Mouse (Mus musculus): ENCODE measurements around the gene Smyd1.

DNA sequence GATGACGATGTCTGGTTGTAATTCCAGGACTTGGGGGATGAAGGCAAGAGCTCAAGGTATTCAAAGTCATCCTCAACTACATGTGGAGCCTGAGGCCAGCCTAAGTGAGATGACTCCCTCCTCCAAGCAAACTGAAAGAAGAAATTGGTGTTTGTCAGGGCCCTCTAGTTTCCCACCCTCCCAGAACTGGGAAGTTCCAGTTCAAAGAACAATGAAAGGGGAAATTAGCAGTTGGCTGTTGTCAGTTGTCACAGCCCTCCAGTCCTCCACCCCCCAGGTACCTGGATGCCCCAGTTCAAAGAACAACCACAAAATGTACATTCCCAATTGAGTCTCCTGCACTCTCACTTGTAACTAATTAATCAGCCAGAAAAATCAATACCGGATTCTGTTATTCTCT, 113.3 kb downstream of the Smyd1 start:
- TF ChIP-seq CTCF (IDR thresholded peaks at IDR 0.05; ENCODE audit: borderline replicate concordance, insufficient read depth, low read depth, low read length) = no peak
- TF ChIP-seq POLR2A (IDR thresholded peaks at IDR 0.05; ENCODE audit: borderline replicate concordance, insufficient read depth, low read length) = no peak

Measured in cerebellum, adult 2 months (tissue).